18 mouse cellular contexts compared by ENCODE assay signal in genomic region chr14:99229071-99229780, GRCm38 (mm10).
DNase-seq lines count a peak whose midpoint lies in the region; ATAC-seq and TF ChIP-seq lines count a peak whose summit lies in the region.
"Had no signal": no experiment of that assay in that cellular context is flagged by ENCODE, and none has a peak within 500 bp of the region (broad histone marks: within the 10 kb centered on the region; RNA-seq: fewer than 3 reads in every experiment).

No protein-coding gene starts in this region.

- H3K27me3 ChIP-seq in liver, embryonic 13.5 days = no peaks in the 10 kb centered on the region
- H3K27me3 ChIP-seq in liver, embryonic 16.5 days (ENCODE audit: control insufficient read depth, insufficient read depth, low read depth, low read length) = no peaks in the 10 kb centered on the region
- no peaks in the 10 kb centered on the region for H3K27me3 ChIP-seq in stomach, postnatal 0 days (ENCODE audit: control insufficient read depth, insufficient read depth, low read length)
- H3K27me3 ChIP-seq in midbrain, embryonic 15.5 days (replicated peaks) = no peaks in the 10 kb centered on the region
- H3K27me3 ChIP-seq: CH12.LX; forebrain, embryonic 13.5 days; heart, embryonic 12.5 days; hindbrain, embryonic 15.5 days had no signal

- no peak for DNase-seq in liver, embryonic 13.5 days
- DNase-seq in liver = no peak
- DNase-seq in stomach, postnatal 0 days (ENCODE audit: low spot score) = peak; percentile 4
- no peak for DNase-seq in adrenal gland, postnatal 4 days (ENCODE audit: low spot score in 2 of 2)
- DNase-seq in kidney, postnatal 4 days = no peak
- DNase-seq: adrenal gland, adult 8-10 months; adrenal gland, postnatal 36 days; cerebellum, adult 18-20 months; cerebellum, postnatal 10 days; forebrain, postnatal 0 days; gastrocnemius, postnatal 25 days had no signal

- no peak overlapping the region for H3K9ac ChIP-seq in liver, embryonic 13.5 days
- no peak overlapping the region for H3K9ac ChIP-seq in liver, embryonic 16.5 days (ENCODE audit: low read depth, low read length)
- no peak overlapping the region for H3K9ac ChIP-seq in stomach, postnatal 0 days (ENCODE audit: low read length)
- H3K9ac ChIP-seq in midbrain, embryonic 15.5 days = no peak overlapping the region
- H3K9ac ChIP-seq: forebrain, embryonic 13.5 days; forebrain, postnatal 0 days; heart, embryonic 12.5 days; hindbrain, embryonic 15.5 days had no signal

- no peaks in the 10 kb centered on the region for H3K4me1 ChIP-seq in liver, embryonic 13.5 days (replicated peaks)
- H3K4me1 ChIP-seq in liver, embryonic 16.5 days (ENCODE audit: control insufficient read depth, low read depth, low read length) = no peaks in the 10 kb centered on the region
- H3K4me1 ChIP-seq in stomach, postnatal 0 days (replicated peaks; ENCODE audit: control insufficient read depth, insufficient read depth) = no peaks in the 10 kb centered on the region
- H3K4me1 ChIP-seq in midbrain, embryonic 15.5 days = no peaks in the 10 kb centered on the region
- H3K4me1 ChIP-seq: forebrain, embryonic 13.5 days; heart, embryonic 12.5 days; hindbrain, embryonic 15.5 days had no signal

- ATAC-seq in liver, embryonic 13.5 days (ENCODE audit: low read depth) = peak; percentile 65; the same call in 1 of the 2 replicates
- 0 out of 2 replicates have a peak, but pooled peaks have one; percentile 35 for ATAC-seq in erythroblast, adult 5-6 weeks (replicated peaks; ENCODE audit: low FRiP score, poor library complexity, severe bottlenecking)
- ATAC-seq in liver, embryonic 16.5 days (ENCODE audit: low read depth) = 0 out of 2 replicates have a peak, but pooled peaks have one; percentile 41
- ATAC-seq in stomach, postnatal 0 days (ENCODE audit: low FRiP score, low TSS enrichment) = no peak
- no peak for ATAC-seq in midbrain, embryonic 15.5 days (replicated peaks)
- ATAC-seq: forebrain, embryonic 13.5 days; forebrain, postnatal 0 days had no signal

- no peak overlapping the region for H3K4me3 ChIP-seq in liver, embryonic 13.5 days (replicated peaks)
- H3K4me3 ChIP-seq in liver, embryonic 16.5 days (ENCODE audit: low read depth, low read length) = no peak overlapping the region
- no peak overlapping the region for H3K4me3 ChIP-seq in stomach, postnatal 0 days (ENCODE audit: low read depth, low read length)
- no peak overlapping the region for H3K4me3 ChIP-seq in midbrain, embryonic 15.5 days
- H3K4me3 ChIP-seq: forebrain, embryonic 13.5 days; heart, embryonic 12.5 days; hindbrain, embryonic 15.5 days had no signal

- WGBS in liver, embryonic 13.5 days (ENCODE audit: insufficient replicate concordance) = 62% methylated on average over 11 of the region's 11 CpGs
- 61% methylated on average over 11 of the region's 11 CpGs for WGBS in liver, embryonic 16.5 days (ENCODE audit: insufficient replicate concordance)
- WGBS in stomach, postnatal 0 days = 84% methylated on average over 11 of the region's 11 CpGs
- 90% methylated on average over 11 of the region's 11 CpGs for WGBS in midbrain, embryonic 15.5 days

- no peak overlapping the region for H3K4me2 ChIP-seq in liver, embryonic 13.5 days
- H3K4me2 ChIP-seq in liver, embryonic 16.5 days (ENCODE audit: low read depth, low read length) = no peak overlapping the region
- no peak overlapping the region for H3K4me2 ChIP-seq in stomach, postnatal 0 days (replicated peaks; ENCODE audit: low read depth)
- no peak overlapping the region for H3K4me2 ChIP-seq in midbrain, embryonic 15.5 days
- H3K4me2 ChIP-seq: forebrain, embryonic 13.5 days; heart, embryonic 12.5 days; hindbrain, embryonic 15.5 days had no signal

- TF ChIP-seq EP300 in stomach, postnatal 0 days (optimal IDR thresholded peaks at IDR 0.05) = no peak

- no peak for TF ChIP-seq CTCF in stomach, postnatal 0 days (IDR thresholded peaks at IDR 0.05; ENCODE audit: low read depth)

- H3K36me3 ChIP-seq in liver, embryonic 13.5 days = 0 out of 2 replicates have a peak, but pooled peaks cover 2% of the 10 kb centered on the region
- no peaks in the 10 kb centered on the region for H3K36me3 ChIP-seq in liver, embryonic 16.5 days (ENCODE audit: control insufficient read depth, insufficient read depth)
- 0 out of 2 replicates have a peak, but pooled peaks cover 3% of the 10 kb centered on the region for H3K36me3 ChIP-seq in stomach, postnatal 0 days (ENCODE audit: control insufficient read depth, insufficient read depth, low read length)
- no peaks in the 10 kb centered on the region for H3K36me3 ChIP-seq in midbrain, embryonic 15.5 days (replicated peaks)
- H3K36me3 ChIP-seq: hindbrain, embryonic 15.5 days had no signal

- H3K9me3 ChIP-seq in liver, embryonic 13.5 days (replicated peaks) = no peaks in the 10 kb centered on the region
- H3K9me3 ChIP-seq in liver, embryonic 16.5 days (replicated peaks; ENCODE audit: control insufficient read depth, low read length) = no peaks in the 10 kb centered on the region
- no peaks in the 10 kb centered on the region for H3K9me3 ChIP-seq in stomach, postnatal 0 days (ENCODE audit: control insufficient read depth, low read length)
- H3K9me3 ChIP-seq in midbrain, embryonic 15.5 days = no peaks in the 10 kb centered on the region
- H3K9me3 ChIP-seq: forebrain, embryonic 13.5 days; heart, embryonic 12.5 days; hindbrain, embryonic 15.5 days had no signal

- no peak overlapping the region for H3K27ac ChIP-seq in liver, embryonic 13.5 days
- no peak overlapping the region for H3K27ac ChIP-seq in liver, embryonic 16.5 days (ENCODE audit: low read length)
- H3K27ac ChIP-seq in stomach, postnatal 0 days (replicated peaks) = no peak overlapping the region
- H3K27ac ChIP-seq in midbrain, embryonic 15.5 days = no peak overlapping the region
- H3K27ac ChIP-seq: forebrain, embryonic 13.5 days; hindbrain, embryonic 15.5 days had no signal

Comparison
In these comparisons a context has a peak if more than half of its experiments do, and no peak if none do; other contexts are left out.
1. ATAC-seq: peak in liver, embryonic 13.5 days (single experiment), erythroblast, adult 5-6 weeks (single experiment) and liver, embryonic 16.5 days (single experiment); none in stomach, postnatal 0 days (single experiment) and midbrain, embryonic 15.5 days (single experiment).